Mouse (Mus musculus) B cell, adult (primary cell): ENCODE results near the gene Rps10. TPM values are rescaled to one million over a fixed set of nuclear protein-coding genes. Genes with fewer than 3 reads are reported as not detected.

Experiments
- total RNA-seq: library from RNA; stranded (reverse); gene quantifications from 4 replicates; pipeline ENCODE4 v1.2.4, GENCODE M21; 2023; ENCODE audit not compliant: inconsistent age

Rps10 gene
- total RNA-seq, result 1,996 to 2,109 TPM (median 2,092 TPM) in 4 replicates

GRCm38 (mm10) chr17:27636132-27637020, at the start of gene Rps10:
TSS of gene Rps10 (minus strand) at chr17:27636669.

GRCm38 (mm10) chr17:27655089-27656010, 18.9 kb upstream of the Rps10 start, which contains the start of gene Pacsin1:
TSS of gene Pacsin1 (plus strand) at chr17:27655509.

DNA sequence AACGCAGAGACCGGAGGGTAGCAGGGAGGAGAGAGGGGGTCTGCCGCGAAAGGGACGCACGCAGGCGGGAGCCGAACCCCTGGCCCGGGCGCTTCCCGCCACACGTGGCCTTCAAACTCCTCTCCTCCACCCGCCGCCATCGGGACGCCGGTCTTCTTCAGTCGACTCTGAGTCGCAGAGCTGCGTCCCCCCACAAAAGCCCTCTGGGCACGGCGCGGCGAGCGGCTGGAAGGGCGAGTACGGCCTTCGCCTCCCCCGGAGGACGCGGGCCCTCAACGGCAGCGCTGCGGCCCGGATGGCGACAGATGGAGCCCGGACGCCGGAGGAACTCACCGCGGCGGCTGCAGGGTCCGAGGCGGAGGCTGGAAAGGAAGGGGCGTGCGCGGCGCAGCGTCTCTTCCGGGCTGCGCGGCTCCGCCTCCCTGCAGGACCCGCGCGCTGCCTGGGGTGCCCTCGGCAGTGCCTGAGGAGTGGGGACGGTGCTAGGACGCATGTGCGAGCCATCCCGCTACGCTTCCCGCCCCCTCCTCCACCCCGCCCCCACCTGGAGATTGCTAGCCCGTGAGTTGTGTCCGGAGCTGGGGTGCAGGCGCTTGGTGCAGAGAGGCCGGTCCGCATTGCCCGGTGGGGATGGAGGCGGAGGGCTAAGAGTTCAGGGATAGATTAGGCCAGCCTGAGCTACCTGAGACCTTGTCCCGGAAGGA, 1.4 kb downstream of the Rps10 start, which contains the start of gene RPS10-NUDT3:
Gene RPS10-NUDT3, minus strand, starts transcription at position 352 of the 704 bp plus-strand sequence.

DNA sequence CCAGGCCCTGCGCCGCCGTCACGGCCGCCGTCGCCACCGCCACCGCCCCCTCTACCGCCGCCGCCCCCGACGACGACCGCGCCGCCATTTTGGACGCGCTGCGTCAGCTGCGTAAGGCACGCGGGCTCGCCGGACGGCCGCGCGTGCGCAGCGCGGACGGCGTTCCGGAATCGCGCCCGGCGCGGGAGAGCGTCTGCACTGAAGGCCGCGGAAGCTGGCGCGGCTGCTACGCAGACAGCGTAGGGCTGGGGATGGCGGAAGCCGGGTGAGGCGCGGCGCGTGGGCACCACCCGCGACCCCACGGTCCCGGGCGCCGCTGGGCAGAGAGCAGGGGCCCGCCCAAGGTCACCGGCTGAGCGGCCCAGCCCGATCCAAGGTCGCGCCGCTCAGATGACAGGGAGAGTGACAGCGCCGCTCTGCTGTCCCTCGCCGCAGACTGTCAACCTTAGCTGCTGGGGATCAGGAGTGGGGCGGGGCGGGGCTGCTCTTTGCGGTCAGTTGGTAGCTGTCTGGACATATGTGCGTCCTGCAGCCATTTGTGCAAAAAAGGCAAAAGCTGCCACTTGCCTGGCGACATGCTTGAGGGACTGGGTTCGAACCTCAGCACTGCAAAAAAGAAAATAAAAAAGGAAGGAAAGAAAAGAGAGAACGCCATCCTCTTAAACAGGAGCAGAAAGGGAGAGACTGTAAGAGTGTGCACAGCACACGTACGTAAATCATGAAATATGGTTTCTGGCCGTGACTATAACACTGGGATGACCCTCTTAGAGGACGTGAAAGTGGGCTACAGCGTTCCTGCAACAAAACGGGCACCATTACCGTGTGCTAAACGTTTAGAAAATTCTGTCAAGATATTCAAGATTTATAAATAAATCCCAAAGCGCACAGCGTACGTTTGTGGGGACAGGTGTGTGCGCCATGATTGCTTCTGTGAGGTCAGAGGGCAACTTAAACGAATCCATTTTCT, 12.8 kb downstream of the Rps10 start, which contains the start of gene Nudt3:
Gene Nudt3, minus strand, starts transcription at position 136 of the 967 bp plus-strand sequence.

Other genes starting within 250 kb of the Rps10 start
- gene Grm4, start 115.3 kb downstream of the Rps10 start, total RNA-seq, result not detected in 4 replicates
- gene Hmga1, start 80.2 kb downstream of the Rps10 start, total RNA-seq, result 64.7 to 73.8 TPM (median 66.6 TPM) in 4 replicates
- 39.6 to 49.8 TPM (median 41.4 TPM) in 4 replicates for gene AI413582, start 70.9 kb downstream of the Rps10 start, total RNA-seq
- 96.9 to 111 TPM (median 107 TPM) in 4 replicates for gene Nudt3, start 13.2 kb downstream of the Rps10 start, total RNA-seq
- gene RPS10-NUDT3, start 1.4 kb downstream of the Rps10 start, total RNA-seq, result not detected in 4 replicates
- gene Pacsin1, start 18.8 kb upstream of the Rps10 start, total RNA-seq, result 16.4 to 22.3 TPM (median 18.0 TPM) in 4 replicates
- gene Spdef, start 92.3 kb upstream of the Rps10 start, total RNA-seq, result 0.48 to 0.87 TPM (median 0.61 TPM) in 4 replicates
- gene D17Wsu92e, start 184.0 kb upstream of the Rps10 start, total RNA-seq, result 69.5 to 77.5 TPM (median 73.2 TPM) in 4 replicates
- gene Snrpc, start 201.5 kb upstream of the Rps10 start, total RNA-seq, result 71.4 to 77.3 TPM (median 75.4 TPM) in 4 replicates
- 4.0 to 7.3 TPM (median 7.0 TPM) in 4 replicates for gene Uhrf1bp1, start 219.8 kb upstream of the Rps10 start, total RNA-seq